Mouse (Mus musculus): Measurements from ENCODE around the gene Rufy3. TPM values are rescaled to one million over a fixed set of nuclear protein-coding genes. Genes with fewer than 3 reads are reported as not detected.

Gene Rufy3
- polyA plus RNA-seq, 1 experiment = 5.1 TPM

- no peaks in the 10 kb centered on the region for H3K4me1 ChIP-seq (ENCODE audit: control insufficient read depth, insufficient read depth, insufficient read length, low read length)
- no peak overlapping the region for H3K4me3 ChIP-seq (ENCODE audit: insufficient read depth, low read depth, low read length)
- no peak overlapping the region for H3K27ac ChIP-seq (replicated peaks; ENCODE audit: low read depth, low read length)
Observed at GRCm38 (mm10) chr5:88678929-88679328, 114.1 kb downstream of the Rufy3 start.

- H3K27ac ChIP-seq (replicated peaks; ENCODE audit: low read depth, low read length) = no peak overlapping the region
- no peak overlapping the region for H3K4me3 ChIP-seq (ENCODE audit: insufficient read depth, low read depth, low read length)
- H3K4me1 ChIP-seq (ENCODE audit: control insufficient read depth, insufficient read depth, insufficient read length, low read length) = no peaks in the 10 kb centered on the region
Observed at GRCm38 (mm10) chr5:88679341-88679740, 114.5 kb downstream of the Rufy3 start.

- Histone ChIP-seq H3K27ac (replicated peaks; ENCODE audit: low read depth, low read length) (no peak overlapping the region), H3K4me3 (ENCODE audit: insufficient read depth, low read depth, low read length) (no peak overlapping the region), H3K4me1 (ENCODE audit: control insufficient read depth, insufficient read depth, insufficient read length, low read length) (no peaks in the 10 kb centered on the region)
Observed at GRCm38 (mm10) chr5:88680567-88680966, 115.7 kb downstream of the Rufy3 start.

- H3K27ac ChIP-seq (replicated peaks; ENCODE audit: low read depth, low read length) = no peak overlapping the region
Observed at GRCm38 (mm10) chr5:88683706-88684105, 118.9 kb downstream of the Rufy3 start.

GRCm38 (mm10) chr5:88684226-88684625, 119.4 kb downstream of the Rufy3 start:
- no peaks in the 10 kb centered on the region for H3K4me1 ChIP-seq (ENCODE audit: control insufficient read depth, insufficient read depth, insufficient read length, low read length)
- no peak overlapping the region for H3K4me3 ChIP-seq (ENCODE audit: insufficient read depth, low read depth, low read length)
- H3K27ac ChIP-seq (replicated peaks; ENCODE audit: low read depth, low read length) = no peak overlapping the region

More at GRCm38 (mm10) chr5:88683706-88684105, 118.9 kb downstream of the Rufy3 start:
- no peaks in the 10 kb centered on the region for H3K4me1 ChIP-seq (ENCODE audit: control insufficient read depth, insufficient read depth, insufficient read length, low read length)
- no peak overlapping the region for H3K4me3 ChIP-seq (ENCODE audit: insufficient read depth, low read depth, low read length)

GRCm38 (mm10) chr5:88685306-88685705, 120.5 kb downstream of the Rufy3 start:
- H3K4me1 ChIP-seq (ENCODE audit: control insufficient read depth, insufficient read depth, insufficient read length, low read length) = no peaks in the 10 kb centered on the region
- H3K27ac ChIP-seq (replicated peaks; ENCODE audit: low read depth, low read length) = no peak overlapping the region

GRCm38 (mm10) chr5:88685745-88686299, 121.0 kb downstream of the Rufy3 start:
- no peak overlapping the region for H3K4me3 ChIP-seq (ENCODE audit: insufficient read depth, low read depth, low read length)
- H3K27ac ChIP-seq (replicated peaks; ENCODE audit: low read depth, low read length) = no peak overlapping the region
- H3K4me1 ChIP-seq (ENCODE audit: control insufficient read depth, insufficient read depth, insufficient read length, low read length) = no peaks in the 10 kb centered on the region

More at GRCm38 (mm10) chr5:88685306-88685705, 120.5 kb downstream of the Rufy3 start:
- H3K4me3 ChIP-seq (ENCODE audit: insufficient read depth, low read depth, low read length) = no peak overlapping the region

- Histone ChIP-seq H3K4me1 (ENCODE audit: control insufficient read depth, insufficient read depth, insufficient read length, low read length) (no peaks in the 10 kb centered on the region), H3K27ac (replicated peaks; ENCODE audit: low read depth, low read length) (no peak overlapping the region), H3K4me3 (ENCODE audit: insufficient read depth, low read depth, low read length) (no peak overlapping the region)
Observed at GRCm38 (mm10) chr5:88687996-88688406, 123.2 kb downstream of the Rufy3 start.

GRCm38 (mm10) chr5:88688583-88689187, 123.8 kb downstream of the Rufy3 start:
- Histone ChIP-seq H3K4me1 (ENCODE audit: control insufficient read depth, insufficient read depth, insufficient read length, low read length) (no peaks in the 10 kb centered on the region), H3K4me3 (ENCODE audit: insufficient read depth, low read depth, low read length) (no peak overlapping the region), H3K27ac (replicated peaks; ENCODE audit: low read depth, low read length) (no peak overlapping the region)

- no peak overlapping the region for H3K27ac ChIP-seq (replicated peaks; ENCODE audit: low read depth, low read length)
- no peaks in the 10 kb centered on the region for H3K4me1 ChIP-seq (ENCODE audit: control insufficient read depth, insufficient read depth, insufficient read length, low read length)
- H3K4me3 ChIP-seq (ENCODE audit: insufficient read depth, low read depth, low read length) = no peak overlapping the region
Observed at GRCm38 (mm10) chr5:88689279-88689938, 124.6 kb downstream of the Rufy3 start.

GRCm38 (mm10) chr5:88690681-88691505, 126.1 kb downstream of the Rufy3 start:
- H3K27ac ChIP-seq (replicated peaks; ENCODE audit: low read depth, low read length) = no peak overlapping the region
- H3K4me3 ChIP-seq (ENCODE audit: insufficient read depth, low read depth, low read length) = no peak overlapping the region
- H3K4me1 ChIP-seq (ENCODE audit: control insufficient read depth, insufficient read depth, insufficient read length, low read length) = no peaks in the 10 kb centered on the region

GRCm38 (mm10) chr5:88691506-88692095, 126.8 kb downstream of the Rufy3 start:
- Histone ChIP-seq H3K27ac (replicated peaks; ENCODE audit: low read depth, low read length) (no peak overlapping the region), H3K4me3 (ENCODE audit: insufficient read depth, low read depth, low read length) (no peak overlapping the region), H3K4me1 (ENCODE audit: control insufficient read depth, insufficient read depth, insufficient read length, low read length) (no peaks in the 10 kb centered on the region)

- no peak overlapping the region for H3K27ac ChIP-seq (replicated peaks; ENCODE audit: low read depth, low read length)
- no peak overlapping the region for H3K4me3 ChIP-seq (ENCODE audit: insufficient read depth, low read depth, low read length)
- H3K4me1 ChIP-seq (ENCODE audit: control insufficient read depth, insufficient read depth, insufficient read length, low read length) = no peaks in the 10 kb centered on the region
Observed at GRCm38 (mm10) chr5:88692586-88692985, 127.7 kb downstream of the Rufy3 start.

- no peak overlapping the region for H3K27ac ChIP-seq (replicated peaks; ENCODE audit: low read depth, low read length)
- H3K4me1 ChIP-seq (ENCODE audit: control insufficient read depth, insufficient read depth, insufficient read length, low read length) = no peaks in the 10 kb centered on the region
- H3K4me3 ChIP-seq (ENCODE audit: insufficient read depth, low read depth, low read length) = no peak overlapping the region
Observed at GRCm38 (mm10) chr5:88693057-88693456, 128.2 kb downstream of the Rufy3 start.

GRCm38 (mm10) chr5:88697291-88697690, 132.5 kb downstream of the Rufy3 start:
- Histone ChIP-seq H3K4me1 (ENCODE audit: control insufficient read depth, insufficient read depth, insufficient read length, low read length) (no peaks in the 10 kb centered on the region), H3K27ac (replicated peaks; ENCODE audit: low read depth, low read length) (no peak overlapping the region), H3K4me3 (ENCODE audit: insufficient read depth, low read depth, low read length) (no peak overlapping the region)
